Mouse (Mus musculus) erythroid progenitor cell, adult 5-6 weeks (primary cell): ENCODE data around the gene Olfr1423. TPM values are rescaled to one million over a fixed set of nuclear protein-coding genes. Genes with fewer than 3 reads are reported as not detected.
A peak's percentile ranks its signal among the peaks of the same experiment; 100 is the strongest.
"Not testable (repeated sequence)": the region's sequence is repeated elsewhere in the genome, so short reads cannot be mapped to it uniquely, and the experiment has no call there.

ENCODE experiments used
- ATAC-seq: replicated peaks from 2 replicates; pipeline ENCODE4 v1.8.0; 2016; ENCODE audit warnings: moderate number of reproducible peaks, mild to moderate bottlenecking, moderate TSS enrichment, inconsistent platforms; ENCODE audit not compliant: poor library complexity, low FRiP score, severe bottlenecking
- total RNA-seq, 2 experiments: library from RNA; stranded (forward) in 1 of 2; stranded (reverse) in 1 of 2; fragments of 150-400 nt in 1 of 2; fragments of 186-747, 209-891 nt in 1 of 2; gene quantifications; 2 replicates each; pipeline versions ENCODE4 v1.2.3 to v1.2.4; 2015 to 2017; ENCODE audit warnings: low replicate concordance in 2 of 2

Olfr1423 gene
- total RNA-seq, 2 experiments from 2014 or later = not detected

GRCm38 (mm10) chr19:12007105-12007931 lies 33.8 kb downstream of the Olfr1423 start:
- ATAC-seq = no peak

GRCm38 (mm10) chr19:12006361-12006947 lies 34.7 kb downstream of the Olfr1423 start:
- no peak for ATAC-seq

- peak; percentile 80 for ATAC-seq
These were observed 35.4 kb downstream of the Olfr1423 start for GRCm38 (mm10) chr19:12005376-12006360.

GRCm38 (mm10) chr19:12004216-12005008 lies 36.7 kb downstream of the Olfr1423 start:
- ATAC-seq = no peak

GRCm38 (mm10) chr19:12003568-12003967 lies 37.5 kb downstream of the Olfr1423 start:
- no peak for ATAC-seq

- ATAC-seq = no peak
These were observed 38.3 kb downstream of the Olfr1423 start for GRCm38 (mm10) chr19:12002791-12003190.

GRCm38 (mm10) chr19:12002125-12002524 lies 39.0 kb downstream of the Olfr1423 start:
- ATAC-seq = no peak

GRCm38 (mm10) chr19:12001686-12002085 lies 39.4 kb downstream of the Olfr1423 start:
- ATAC-seq = no peak

GRCm38 (mm10) chr19:11995722-11996448 lies 45.2 kb downstream of the Olfr1423 start:
- ATAC-seq = no peak

- no peak for ATAC-seq
These were observed 46.2 kb downstream of the Olfr1423 start for GRCm38 (mm10) chr19:11994703-11995431.

GRCm38 (mm10) chr19:11992441-11993029 lies 48.6 kb downstream of the Olfr1423 start:
- ATAC-seq = no peak

GRCm38 (mm10) chr19:11992034-11992433 lies 49.1 kb downstream of the Olfr1423 start:
- ATAC-seq = no peak

GRCm38 (mm10) chr19:11989334-11989733 lies 51.8 kb downstream of the Olfr1423 start:
- ATAC-seq = no peak

GRCm38 (mm10) chr19:11987841-11988240 lies 53.3 kb downstream of the Olfr1423 start:
- no peak for ATAC-seq

- not testable (repeated sequence) for ATAC-seq
These were observed 56.5 kb downstream of the Olfr1423 start for GRCm38 (mm10) chr19:11984614-11985013.
